Mouse (Mus musculus): ENCODE results near the gene Abcg8. TPM values are rescaled to one million over a fixed set of nuclear protein-coding genes. Genes with fewer than 3 reads are reported as not detected.

Gene Abcg8
- total and polyA plus RNA-seq, 2 experiments from 2014 or later = not detected

GRCm38 (mm10) chr17:84731361-84731760 is 55.3 kb downstream of the Abcg8 start:
- DNase-seq (ENCODE audit: low spot score) = no peak
- no peak overlapping the region for H3K27ac ChIP-seq (ENCODE audit: low read depth, low read length)
- H3K4me2 ChIP-seq (ENCODE audit: low read depth, low read length, poor library complexity, severe bottlenecking) = no peak overlapping the region
- ATAC-seq (ENCODE audit: low FRiP score) = no peak
- no peak for TF ChIP-seq CTCF (IDR thresholded peaks at IDR 0.05)
- H3K27me3 ChIP-seq (ENCODE audit: insufficient read depth, low read length) = no peaks in the 10 kb centered on the region
- no peak overlapping the region for H3K9ac ChIP-seq (replicated peaks; ENCODE audit: low read length, poor library complexity, severe bottlenecking)
- no peaks in the 10 kb centered on the region for H3K9me3 ChIP-seq (ENCODE audit: low read length)
- H3K36me3 ChIP-seq (ENCODE audit: insufficient read depth, low read length) = peaks cover 30% of the 10 kb centered on the region
- 93% methylated on average over 12 of the region's 12 CpGs for WGBS
- H3K4me3 ChIP-seq (ENCODE audit: low read depth, low read length) = no peak overlapping the region
- no peaks in the 10 kb centered on the region for H3K4me1 ChIP-seq (ENCODE audit: insufficient read depth, low read length)

GRCm38 (mm10) chr17:84732612-84733011 is 56.5 kb downstream of the Abcg8 start:
- no peaks in the 10 kb centered on the region for H3K27me3 ChIP-seq (ENCODE audit: insufficient read depth, low read length)
- ATAC-seq (ENCODE audit: low FRiP score) (no peak), DNase-seq (ENCODE audit: low spot score) (no peak)
- 93% methylated on average over 8 of the region's 8 CpGs for WGBS
- H3K27ac ChIP-seq (ENCODE audit: low read depth, low read length) = no peak overlapping the region
- H3K9me3 ChIP-seq (ENCODE audit: low read length) = no peaks in the 10 kb centered on the region
- no peak overlapping the region for H3K4me2 ChIP-seq (ENCODE audit: low read depth, low read length, poor library complexity, severe bottlenecking)
- no peak overlapping the region for H3K9ac ChIP-seq (replicated peaks; ENCODE audit: low read length, poor library complexity, severe bottlenecking)
- no peak for TF ChIP-seq CTCF (IDR thresholded peaks at IDR 0.05)
- H3K4me3 ChIP-seq (ENCODE audit: low read depth, low read length) = no peak overlapping the region
- no peaks in the 10 kb centered on the region for H3K4me1 ChIP-seq (ENCODE audit: insufficient read depth, low read length)
- peaks cover 27% of the 10 kb centered on the region for H3K36me3 ChIP-seq (ENCODE audit: insufficient read depth, low read length)

GRCm38 (mm10) chr17:84736719-84737118 is 60.6 kb downstream of the Abcg8 start:
- H3K27me3 ChIP-seq (ENCODE audit: insufficient read depth, low read length) = no peaks in the 10 kb centered on the region
- peaks cover 7% of the 10 kb centered on the region; the same call in 1 of the 2 replicates for H3K36me3 ChIP-seq (ENCODE audit: insufficient read depth, low read length)
- 77% methylated on average over 9 of the region's 9 CpGs for WGBS
- H3K4me3 ChIP-seq (ENCODE audit: low read depth, low read length) = no peak overlapping the region
- H3K4me2 ChIP-seq (ENCODE audit: low read depth, low read length, poor library complexity, severe bottlenecking) = no peak overlapping the region
- H3K9me3 ChIP-seq (ENCODE audit: low read length) = no peaks in the 10 kb centered on the region
- no peak overlapping the region for H3K9ac ChIP-seq (replicated peaks; ENCODE audit: low read length, poor library complexity, severe bottlenecking)
- ATAC-seq (ENCODE audit: low FRiP score) = no peak
- no peak overlapping the region for H3K27ac ChIP-seq (ENCODE audit: low read depth, low read length)
- DNase-seq (ENCODE audit: low spot score) = no peak
- TF ChIP-seq CTCF (IDR thresholded peaks at IDR 0.05) = no peak
- H3K4me1 ChIP-seq (ENCODE audit: insufficient read depth, low read length) = 0 out of 2 replicates have a peak, but pooled peaks cover 2% of the 10 kb centered on the region

- Histone ChIP-seq H3K27me3 (ENCODE audit: insufficient read depth, low read length) (no peaks in the 10 kb centered on the region), H3K4me2 (ENCODE audit: low read depth, low read length, poor library complexity, severe bottlenecking) (no peak overlapping the region), H3K27ac (ENCODE audit: low read depth, low read length) (no peak overlapping the region), H3K36me3 (ENCODE audit: insufficient read depth, low read length) (0 out of 2 replicates have a peak, but pooled peaks cover 2% of the 10 kb centered on the region), H3K9ac (replicated peaks; ENCODE audit: low read length, poor library complexity, severe bottlenecking) (no peak overlapping the region), H3K4me3 (ENCODE audit: low read depth, low read length) (no peak overlapping the region), H3K4me1 (ENCODE audit: insufficient read depth, low read length) (0 out of 2 replicates have a peak, but pooled peaks cover 2% of the 10 kb centered on the region), H3K9me3 (ENCODE audit: low read length) (no peaks in the 10 kb centered on the region)
- DNase-seq (ENCODE audit: low spot score) (no peak), ATAC-seq (ENCODE audit: low FRiP score) (no peak)
- WGBS = 76% methylated on average over 9 of the region's 9 CpGs
- no peak for TF ChIP-seq CTCF (IDR thresholded peaks at IDR 0.05)
Measured at GRCm38 (mm10) chr17:84738073-84738797, 62.1 kb downstream of the Abcg8 start.

GRCm38 (mm10) chr17:84744256-84744655 is 68.2 kb downstream of the Abcg8 start:
- H3K4me1 ChIP-seq (ENCODE audit: insufficient read depth, low read length) = no peaks in the 10 kb centered on the region
- DNase-seq (ENCODE audit: low spot score) (no peak), ATAC-seq (ENCODE audit: low FRiP score) (no peak)
- no peak overlapping the region for H3K27ac ChIP-seq (ENCODE audit: low read depth, low read length)
- 77% methylated on average over 4 of the region's 4 CpGs for WGBS
- H3K9ac ChIP-seq (replicated peaks; ENCODE audit: low read length, poor library complexity, severe bottlenecking) = no peak overlapping the region
- no peaks in the 10 kb centered on the region for H3K9me3 ChIP-seq (ENCODE audit: low read length)
- no peaks in the 10 kb centered on the region for H3K36me3 ChIP-seq (ENCODE audit: insufficient read depth, low read length)
- no peak for TF ChIP-seq CTCF (IDR thresholded peaks at IDR 0.05)
- H3K27me3 ChIP-seq (ENCODE audit: insufficient read depth, low read length) = no peaks in the 10 kb centered on the region
- no peak overlapping the region for H3K4me2 ChIP-seq (ENCODE audit: low read depth, low read length, poor library complexity, severe bottlenecking)
- no peak overlapping the region for H3K4me3 ChIP-seq (ENCODE audit: low read depth, low read length)

- Histone ChIP-seq H3K36me3 (ENCODE audit: insufficient read depth, low read length) (no peaks in the 10 kb centered on the region), H3K27ac (ENCODE audit: low read depth, low read length) (no peak overlapping the region), H3K9ac (replicated peaks; ENCODE audit: low read length, poor library complexity, severe bottlenecking) (no peak overlapping the region), H3K4me1 (ENCODE audit: insufficient read depth, low read length) (no peaks in the 10 kb centered on the region), H3K9me3 (ENCODE audit: low read length) (no peaks in the 10 kb centered on the region), H3K4me2 (ENCODE audit: low read depth, low read length, poor library complexity, severe bottlenecking) (no peak overlapping the region), H3K27me3 (ENCODE audit: insufficient read depth, low read length) (no peaks in the 10 kb centered on the region), H3K4me3 (ENCODE audit: low read depth, low read length) (no peak overlapping the region)
- 51% methylated on average over 9 of the region's 9 CpGs for WGBS
- ATAC-seq (ENCODE audit: low FRiP score) (no peak), DNase-seq (ENCODE audit: low spot score) (no peak)
- TF ChIP-seq CTCF (IDR thresholded peaks at IDR 0.05) = no peak
Measured at GRCm38 (mm10) chr17:84745001-84745400, 68.9 kb downstream of the Abcg8 start.

All from midbrain, postnatal 0 days (tissue).